Mouse (Mus musculus) E14TG2a.4 (cell line): ENCODE data around the gene Ripk1.
A peak's percentile ranks its signal among the peaks of the same experiment; 100 is the strongest.
"Not testable (repeated sequence)": the region's sequence is repeated elsewhere in the genome, so short reads cannot be mapped to it uniquely, and the experiment has no call there.

Source experiments
- H3K27me3 ChIP-seq: 2 replicates; pipeline ENCODE4 v1.6.1; 2014; ENCODE audit warnings: low read length, control low read depth; ENCODE audit not compliant: insufficient read depth
- H3K36me3 ChIP-seq: 2 replicates; pipeline ENCODE4 v1.6.1; 2014; ENCODE audit warnings: low read length, control low read depth; ENCODE audit not compliant: insufficient read depth
- H3K4me1 ChIP-seq: replicated peaks from 2 replicates; pipeline ENCODE4 v1.6.1; 2014; ENCODE audit warnings: low read depth, low read length, control low read depth
- H3K4me3 ChIP-seq: replicated peaks from 2 replicates; pipeline ENCODE4 v1.5.1; 2014; ENCODE audit warnings: mild to moderate bottlenecking, low read length
- H3K9me3 ChIP-seq: 2 replicates; pipeline ENCODE4 v1.6.1; 2014; ENCODE audit warnings: low read length, control low read depth
- CTCF ChIP-seq: conservative IDR thresholded peaks from 2 replicates; pipeline ENCODE4 v1.5.1; 2014; ENCODE audit warnings: low read length
- NANOG ChIP-seq: IDR thresholded peaks from 2 replicates; pipeline ENCODE4 v1.6.1; 2014; ENCODE audit warnings: borderline replicate concordance, low read length, mixed read lengths
- POU5F1 ChIP-seq: IDR thresholded peaks from 2 replicates; pipeline ENCODE4 v1.6.1; 2014; ENCODE audit warnings: low read length, borderline replicate concordance

Gene Ripk1

GRCm38 (mm10) chr13:34062466-34062865, 60.3 kb downstream of the Ripk1 start:
- TF ChIP-seq POU5F1 = no peak
- no peak for TF ChIP-seq CTCF
- TF ChIP-seq NANOG = no peak
- no peaks in the 10 kb centered on the region for H3K9me3 ChIP-seq
- H3K4me1 ChIP-seq = peaks cover 20% of the 10 kb centered on the region
- H3K4me3 ChIP-seq = 0 out of 2 replicates have a peak overlapping the region, but pooled peaks have one; percentile 1
- no peaks in the 10 kb centered on the region for H3K36me3 ChIP-seq
- no peaks in the 10 kb centered on the region for H3K27me3 ChIP-seq

DNA sequence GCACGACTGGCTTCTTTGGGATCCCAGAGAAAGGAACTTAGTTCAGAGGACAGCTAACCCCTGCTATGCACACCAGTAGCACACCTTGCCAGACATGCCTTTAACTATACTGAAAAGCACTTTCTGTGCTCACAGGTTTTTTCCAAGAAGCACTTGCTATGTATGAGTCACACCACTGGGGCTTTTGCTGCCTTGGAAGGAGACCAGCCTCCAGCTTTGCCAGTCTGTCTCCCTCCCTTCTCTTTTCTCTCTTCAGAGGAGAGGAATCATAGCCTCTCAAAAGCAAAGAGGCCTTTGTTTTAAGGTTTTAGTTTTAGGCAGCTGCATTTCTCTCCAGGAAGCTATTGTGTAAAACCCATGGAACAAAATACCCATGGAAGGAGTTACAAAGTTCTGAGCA, 64.2 kb downstream of the Ripk1 start:
- Histone ChIP-seq H3K4me3 (no peak overlapping the region), H3K9me3 (no peaks in the 10 kb centered on the region), H3K4me1 (peaks cover 22% of the 10 kb centered on the region), H3K36me3 (no peaks in the 10 kb centered on the region; the same call in 1 of the 2 replicates), H3K27me3 (no peaks in the 10 kb centered on the region)
- no peak for TF ChIP-seq CTCF
- no peak for TF ChIP-seq POU5F1
- no peak for TF ChIP-seq NANOG

DNA sequence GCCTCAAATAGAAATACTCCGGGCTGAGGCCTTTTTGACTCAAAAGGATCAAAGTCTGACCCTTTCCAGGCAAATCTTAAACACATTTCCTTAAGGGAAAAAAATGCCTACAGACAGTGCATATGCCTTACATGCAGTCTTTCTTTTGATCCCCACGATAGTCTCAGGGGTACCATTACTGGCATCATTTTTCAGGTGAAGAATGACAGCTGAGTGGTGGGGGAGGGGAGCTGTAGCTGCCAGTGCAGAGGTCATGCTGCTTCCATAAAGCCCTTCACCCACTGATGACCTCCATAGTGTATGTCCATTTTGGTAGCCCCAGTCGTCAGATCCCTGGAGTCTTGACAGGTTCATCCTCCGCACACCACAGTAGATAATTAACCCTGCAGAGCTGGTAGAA, 68.1 kb downstream of the Ripk1 start:
- peaks cover 16% of the 10 kb centered on the region for H3K4me1 ChIP-seq
- TF ChIP-seq NANOG = no peak
- TF ChIP-seq POU5F1 = no peak
- no peak; the same call in 1 of the 2 replicates for TF ChIP-seq CTCF
- no peak overlapping the region for H3K4me3 ChIP-seq
- H3K9me3 ChIP-seq = no peaks in the 10 kb centered on the region
- H3K36me3 ChIP-seq = peaks cover 11% of the 10 kb centered on the region
- H3K27me3 ChIP-seq = no peaks in the 10 kb centered on the region

DNA sequence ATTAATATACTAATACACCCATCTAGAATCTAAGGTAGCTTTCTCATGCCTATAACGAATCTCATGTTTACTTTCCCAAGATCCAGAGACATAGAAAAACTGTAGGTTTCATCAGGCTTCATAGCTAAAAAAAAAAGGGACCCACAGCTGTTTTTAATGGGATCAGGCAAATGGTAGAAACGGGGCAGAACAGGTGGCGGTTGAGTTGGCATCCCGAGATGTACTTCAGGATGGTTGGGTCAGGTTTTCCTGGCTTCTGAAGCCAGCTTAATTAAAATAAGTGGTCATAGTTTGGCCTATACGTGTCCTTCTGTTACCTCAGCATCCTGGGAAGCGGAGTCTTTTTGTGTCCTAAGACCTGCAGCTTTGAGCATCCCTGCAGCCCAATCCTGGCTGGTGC, 69.7 kb downstream of the Ripk1 start:
- Histone ChIP-seq H3K9me3 (no peaks in the 10 kb centered on the region), H3K27me3 (no peaks in the 10 kb centered on the region), H3K36me3 (peaks cover 19% of the 10 kb centered on the region), H3K4me1 (peaks cover 22% of the 10 kb centered on the region), H3K4me3 (no peak overlapping the region)
- TF ChIP-seq CTCF (no peak), NANOG (no peak), POU5F1 (no peak)

DNA sequence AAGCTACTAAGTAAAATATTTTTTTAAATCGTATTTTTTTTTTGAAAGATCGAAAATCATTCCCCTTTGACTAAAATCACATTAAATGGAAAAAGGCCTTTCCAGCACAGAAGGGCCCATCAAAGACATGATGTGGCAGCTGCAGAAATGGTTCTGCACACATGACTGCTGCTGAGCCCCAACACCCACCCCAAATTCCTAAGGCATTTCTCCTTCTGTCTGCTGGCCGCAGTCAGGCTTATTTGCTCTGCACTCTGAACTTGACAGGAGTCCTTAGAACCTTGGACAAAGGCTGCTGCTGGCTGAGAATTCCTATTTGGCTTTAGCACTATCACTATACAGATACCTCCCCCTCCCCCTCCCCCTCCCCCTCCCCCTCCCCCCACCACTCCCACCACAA, 70.7 kb downstream of the Ripk1 start:
- Histone ChIP-seq H3K36me3 (peaks cover 19% of the 10 kb centered on the region), H3K4me1 (peaks cover 31% of the 10 kb centered on the region), H3K27me3 (no peaks in the 10 kb centered on the region), H3K9me3 (no peaks in the 10 kb centered on the region), H3K4me3 (no peak overlapping the region)
- TF ChIP-seq POU5F1 = no peak
- no peak for TF ChIP-seq CTCF
- no peak for TF ChIP-seq NANOG

DNA sequence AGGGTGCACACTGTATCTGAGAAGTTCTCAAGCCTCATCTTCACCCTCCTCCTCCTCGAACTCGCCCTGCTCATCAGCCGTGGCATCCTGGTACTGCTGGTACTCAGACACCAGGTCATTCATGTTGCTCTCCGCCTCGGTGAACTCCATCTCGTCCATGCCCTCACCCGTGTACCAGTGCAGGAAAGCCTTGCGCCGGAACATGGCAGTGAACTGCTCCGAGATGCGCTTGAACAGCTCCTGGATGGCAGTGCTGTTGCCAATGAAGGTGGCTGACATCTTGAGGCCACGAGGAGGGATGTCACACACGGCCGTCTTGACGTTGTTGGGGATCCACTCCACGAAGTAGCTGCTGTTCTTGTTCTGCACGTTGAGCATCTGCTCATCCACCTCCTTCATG, 72.3 kb downstream of the Ripk1 start:
- H3K36me3 ChIP-seq = peaks cover 19% of the 10 kb centered on the region
- H3K4me1 ChIP-seq = peaks cover 34% of the 10 kb centered on the region
- H3K4me3 ChIP-seq, H3K9me3 ChIP-seq, H3K27me3 ChIP-seq: not testable (repeated sequence)

DNA sequence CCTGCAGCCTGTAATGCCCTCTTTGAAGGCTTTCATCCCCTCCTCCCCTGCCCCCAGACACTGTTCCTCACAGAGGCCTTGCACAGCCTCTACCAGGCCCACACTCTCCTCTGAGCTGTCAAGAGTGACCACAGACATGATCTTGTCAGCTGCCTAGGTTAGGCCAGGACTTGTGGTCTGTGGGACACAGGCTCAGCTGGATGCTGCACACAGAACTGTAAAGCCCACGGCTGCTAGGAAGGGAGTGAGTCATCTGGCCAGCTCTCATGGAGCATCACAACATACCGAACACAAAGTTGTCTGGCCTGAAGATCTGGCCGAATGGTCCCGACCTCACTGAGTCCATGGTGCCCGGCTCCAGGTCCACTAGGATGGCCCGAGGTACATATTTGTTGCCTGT, 73.7 kb downstream of the Ripk1 start:
- peaks cover 19% of the 10 kb centered on the region for H3K36me3 ChIP-seq
- H3K4me3 ChIP-seq, H3K27me3 ChIP-seq, H3K9me3 ChIP-seq: not testable (repeated sequence)
- H3K4me1 ChIP-seq = peaks cover 24% of the 10 kb centered on the region

DNA sequence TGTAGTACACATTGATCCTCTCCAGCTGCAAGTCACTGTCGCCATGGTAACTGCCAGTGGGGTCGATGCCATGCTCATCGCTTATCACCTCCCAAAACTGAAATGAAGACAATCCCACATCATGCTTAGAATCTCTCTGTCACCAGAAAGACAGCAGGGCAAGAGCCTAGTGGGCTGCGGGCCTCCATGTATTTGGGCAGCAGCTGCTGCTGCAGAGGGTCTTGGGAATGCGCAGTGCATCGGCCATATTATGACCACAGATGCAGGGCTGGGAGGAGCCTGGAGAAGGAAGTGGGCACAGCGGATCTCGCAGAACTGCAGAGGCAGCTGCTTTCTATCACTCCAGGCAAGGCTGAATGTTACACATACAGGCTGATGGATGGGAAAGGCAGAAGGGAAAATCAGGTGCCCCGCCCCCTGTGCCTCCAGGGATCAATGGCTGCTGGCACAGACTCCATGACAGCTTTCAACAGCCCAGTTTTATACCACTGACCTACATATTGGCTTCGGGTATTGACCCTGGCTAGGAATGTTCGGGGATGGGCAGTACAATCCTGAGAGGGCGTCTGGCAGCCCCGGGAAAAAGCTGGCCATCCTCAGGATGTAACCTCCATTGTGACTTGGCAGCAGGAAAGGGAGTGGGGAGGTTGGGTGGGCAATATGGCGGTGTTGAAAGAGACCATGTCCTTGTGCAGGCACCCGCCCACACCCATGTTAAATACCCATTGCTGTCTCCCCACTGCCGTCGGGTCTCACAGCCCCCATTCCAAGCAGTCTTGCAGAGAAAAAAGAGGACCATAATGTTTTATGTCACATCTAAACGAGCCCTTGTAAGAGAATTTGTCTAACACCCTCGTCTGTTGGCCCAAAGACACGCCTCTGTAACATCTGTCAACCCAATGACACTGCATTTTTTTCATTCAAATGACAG, 74.7 kb downstream of the Ripk1 start:
- Histone ChIP-seq H3K4me3 (peak overlapping the region; percentile 85), H3K9me3 (no peaks in the 10 kb centered on the region), H3K4me1 (peaks cover 24% of the 10 kb centered on the region), H3K27me3 (peaks cover 9% of the 10 kb centered on the region; the same call in 1 of the 2 replicates), H3K36me3 (peaks cover 19% of the 10 kb centered on the region)
- TF ChIP-seq POU5F1 = no peak
- TF ChIP-seq NANOG = no peak
- TF ChIP-seq CTCF = no peak

DNA sequence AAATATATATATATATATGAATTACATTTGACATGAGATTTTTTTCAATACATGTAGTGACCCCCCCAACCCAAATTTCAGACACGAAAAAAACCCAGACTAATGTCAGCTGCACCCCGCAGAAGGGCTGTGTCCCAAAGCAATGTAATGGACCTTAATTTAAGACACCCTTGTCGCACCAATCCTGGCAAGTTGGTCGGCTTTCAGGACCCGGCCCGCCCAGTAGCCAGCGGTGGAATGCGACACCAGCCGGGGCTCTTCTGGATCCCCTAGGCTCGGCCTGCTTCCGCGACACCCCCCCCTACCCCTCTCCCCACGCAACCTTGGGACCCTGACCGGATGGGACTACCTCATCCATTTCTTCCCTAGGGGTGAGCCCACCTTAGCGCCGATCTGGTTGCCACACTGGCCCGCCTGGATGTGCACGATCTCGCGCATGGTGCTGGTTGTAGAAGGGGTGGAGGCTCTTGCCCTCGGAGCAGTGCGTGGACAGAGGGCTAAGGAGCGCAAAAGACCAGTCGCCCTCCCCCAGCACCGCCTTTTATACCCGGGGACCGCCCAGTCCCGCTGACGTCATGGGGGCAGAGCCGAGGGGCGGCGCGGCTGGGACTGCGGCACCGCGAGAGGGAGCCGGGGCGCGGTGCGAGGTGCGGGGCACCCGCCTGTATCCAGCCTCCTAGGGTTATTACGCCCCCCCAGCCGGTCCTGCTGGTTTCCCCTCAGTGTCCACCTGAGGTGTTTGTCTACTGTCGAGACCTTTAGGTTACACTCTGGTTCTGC, 75.5 kb downstream of the Ripk1 start, which contains the start of gene Tubb2a:
Gene Tubb2a (minus strand): TSS at position 516 of the 780 bp plus-strand sequence.
- Histone ChIP-seq H3K36me3 (peaks cover 19% of the 10 kb centered on the region), H3K4me3 (peak within 1 kb of the TSS; percentile 85), H3K9me3 (no peaks in the 10 kb centered on the region), H3K27me3 (peaks cover 9% of the 10 kb centered on the region; the same call in 1 of the 2 replicates), H3K4me1 (peaks cover 24% of the 10 kb centered on the region)
- TF ChIP-seq POU5F1 (no peak), CTCF (no peak), NANOG (no peak)
